Mouse (Mus musculus): Measurements from ENCODE around the gene Hnrnpa2b1. TPM values are rescaled to one million over a fixed set of nuclear protein-coding genes. Genes with fewer than 3 reads are reported as not detected.
A peak's percentile ranks its signal among the peaks of the same experiment; 100 is the strongest.

Hnrnpa2b1 gene
- polyA plus RNA-seq, 1 experiment from 2014 or later, result 1,675 TPM

- peaks cover 18% of the 10 kb centered on the region for H3K27me3 ChIP-seq (replicated peaks)
- H3K4me3 ChIP-seq (replicated peaks), result no peak overlapping the region
- no peaks in the 10 kb centered on the region for H3K36me3 ChIP-seq
- H3K9ac ChIP-seq, result no peak overlapping the region
- H3K4me2 ChIP-seq (replicated peaks), result no peak overlapping the region
- no peak overlapping the region for H3K27ac ChIP-seq
- WGBS, result 61% methylated on average over 4 of the region's 4 CpGs
- H3K9me3 ChIP-seq, result no peaks in the 10 kb centered on the region
- peaks cover 7% of the 10 kb centered on the region for H3K4me1 ChIP-seq (replicated peaks)
- no peak for ATAC-seq
These were observed 32.0 kb downstream of the Hnrnpa2b1 start for GRCm38 (mm10) chr6:51437665-51438064.

GRCm38 (mm10) chr6:51434270-51434669 lies 35.4 kb downstream of the Hnrnpa2b1 start:
- H3K4me2 ChIP-seq (replicated peaks), result 0 out of 2 replicates have a peak overlapping the region, but pooled peaks have one; percentile 97
- H3K27ac ChIP-seq, result no peak overlapping the region
- peaks cover 25% of the 10 kb centered on the region for H3K27me3 ChIP-seq (replicated peaks)
- H3K9ac ChIP-seq, result no peak overlapping the region
- H3K4me1 ChIP-seq (replicated peaks), result peaks cover 8% of the 10 kb centered on the region
- H3K36me3 ChIP-seq, result no peaks in the 10 kb centered on the region
- ATAC-seq, result no peak
- H3K4me3 ChIP-seq (replicated peaks), result no peak overlapping the region
- no peaks in the 10 kb centered on the region for H3K9me3 ChIP-seq
- WGBS, result 34% methylated on average over 7 of the region's 7 CpGs

GRCm38 (mm10) chr6:51432535-51433397 lies 36.9 kb downstream of the Hnrnpa2b1 start, which contains the start of gene Nfe2l3:
TSS of gene Nfe2l3 (plus strand) at chr6:51432670.
- under 1% methylated on average over 74 of the region's 74 CpGs for WGBS
- Histone ChIP-seq H3K9ac (peak within 1 kb of the TSS; percentile 54), H3K4me2 (replicated peaks) (peak within 1 kb of the TSS; percentile 97), H3K9me3 (no peaks in the 10 kb centered on the region), H3K4me3 (replicated peaks) (peak within 1 kb of the TSS; percentile 50), H3K36me3 (no peaks in the 10 kb centered on the region), H3K27me3 (replicated peaks) (peaks cover 25% of the 10 kb centered on the region), H3K27ac (no peak within 1 kb of the TSS), H3K4me1 (replicated peaks) (peaks cover 8% of the 10 kb centered on the region)
- ATAC-seq, result peak; percentile 97

GRCm38 (mm10) chr6:51424537-51424936 lies 45.2 kb downstream of the Hnrnpa2b1 start:
- WGBS, result 85% methylated on average over 2 of the region's 2 CpGs
- no peaks in the 10 kb centered on the region for H3K36me3 ChIP-seq
- no peak overlapping the region for H3K4me2 ChIP-seq (replicated peaks)
- H3K27ac ChIP-seq, result no peak overlapping the region
- no peaks in the 10 kb centered on the region for H3K27me3 ChIP-seq (replicated peaks)
- H3K9me3 ChIP-seq, result no peaks in the 10 kb centered on the region
- no peaks in the 10 kb centered on the region for H3K4me1 ChIP-seq (replicated peaks)
- no peak overlapping the region for H3K4me3 ChIP-seq (replicated peaks)
- H3K9ac ChIP-seq, result no peak overlapping the region
- ATAC-seq, result no peak

- H3K4me1 ChIP-seq (replicated peaks), result no peaks in the 10 kb centered on the region
- WGBS, result 53% methylated on average over 11 of the region's 11 CpGs
- no peak overlapping the region for H3K27ac ChIP-seq
These were observed 46.1 kb downstream of the Hnrnpa2b1 start for GRCm38 (mm10) chr6:51423466-51424122.

GRCm38 (mm10) chr6:51417306-51417936 lies 52.3 kb downstream of the Hnrnpa2b1 start:
- Histone ChIP-seq H3K4me1 (replicated peaks) (no peaks in the 10 kb centered on the region), H3K36me3 (no peaks in the 10 kb centered on the region), H3K4me3 (replicated peaks) (no peak overlapping the region), H3K9ac (no peak overlapping the region), H3K9me3 (no peaks in the 10 kb centered on the region), H3K4me2 (replicated peaks) (no peak overlapping the region), H3K27ac (no peak overlapping the region), H3K27me3 (replicated peaks) (no peaks in the 10 kb centered on the region)
- 84% methylated on average over 4 of the region's 4 CpGs for WGBS
- no peak for ATAC-seq

More at GRCm38 (mm10) chr6:51423466-51424122, 46.1 kb downstream of the Hnrnpa2b1 start:
- Histone ChIP-seq H3K4me2 (replicated peaks) (no peak overlapping the region), H3K4me3 (replicated peaks) (no peak overlapping the region), H3K36me3 (no peaks in the 10 kb centered on the region), H3K9ac (no peak overlapping the region), H3K9me3 (no peaks in the 10 kb centered on the region), H3K27me3 (replicated peaks) (no peaks in the 10 kb centered on the region)
- ATAC-seq, result no peak

GRCm38 (mm10) chr6:51416433-51416832 lies 53.3 kb downstream of the Hnrnpa2b1 start:
- ATAC-seq, result no peak

More at GRCm38 (mm10) chr6:51416433-51416832, 53.3 kb downstream of the Hnrnpa2b1 start:
- Histone ChIP-seq H3K4me1 (replicated peaks) (no peaks in the 10 kb centered on the region), H3K36me3 (no peaks in the 10 kb centered on the region), H3K27me3 (replicated peaks) (no peaks in the 10 kb centered on the region), H3K4me3 (replicated peaks) (no peak overlapping the region), H3K9ac (no peak overlapping the region), H3K27ac (no peak overlapping the region), H3K9me3 (no peaks in the 10 kb centered on the region), H3K4me2 (replicated peaks) (no peak overlapping the region)
- 56% methylated on average over 1 of the region's 1 CpGs for WGBS

Other genes with a start within 250 kb of the Hnrnpa2b1 start
- 1.9 TPM in 2 replicates for gene Nfe2l3, start 37.2 kb downstream of the Hnrnpa2b1 start, polyA plus RNA-seq (2015; fragmentation: Nextera tagmentation; extraction: Ambion mirVana)
- 342 and 418 TPM in 2 replicates for gene Cbx3, start 466 bp upstream of the Hnrnpa2b1 start, polyA plus RNA-seq (2015; fragmentation: Nextera tagmentation; extraction: Ambion mirVana)
- gene Snx10, start 54.0 kb upstream of the Hnrnpa2b1 start, polyA plus RNA-seq (2015; fragmentation: Nextera tagmentation; extraction: Ambion mirVana), result 12.1 and 14.4 TPM in 2 replicates